Mouse (Mus musculus): ENCODE measurements around the gene Cyp2t4.
A peak's percentile ranks its signal among the peaks of the same experiment; 100 is the strongest.

Gene Cyp2t4

GRCm38 (mm10) chr7:27182498-27182897 is 29.0 kb downstream of the Cyp2t4 start:
- DNase-seq (ENCODE audit: low read depth, low spot score), result no peak

GRCm38 (mm10) chr7:27184964-27185363 is 31.4 kb downstream of the Cyp2t4 start:
- peak; percentile 85 for DNase-seq (ENCODE audit: low read depth, low spot score)

GRCm38 (mm10) chr7:27185986-27186385 is 32.5 kb downstream of the Cyp2t4 start:
- no peak for DNase-seq (ENCODE audit: low read depth, low spot score)

DNA sequence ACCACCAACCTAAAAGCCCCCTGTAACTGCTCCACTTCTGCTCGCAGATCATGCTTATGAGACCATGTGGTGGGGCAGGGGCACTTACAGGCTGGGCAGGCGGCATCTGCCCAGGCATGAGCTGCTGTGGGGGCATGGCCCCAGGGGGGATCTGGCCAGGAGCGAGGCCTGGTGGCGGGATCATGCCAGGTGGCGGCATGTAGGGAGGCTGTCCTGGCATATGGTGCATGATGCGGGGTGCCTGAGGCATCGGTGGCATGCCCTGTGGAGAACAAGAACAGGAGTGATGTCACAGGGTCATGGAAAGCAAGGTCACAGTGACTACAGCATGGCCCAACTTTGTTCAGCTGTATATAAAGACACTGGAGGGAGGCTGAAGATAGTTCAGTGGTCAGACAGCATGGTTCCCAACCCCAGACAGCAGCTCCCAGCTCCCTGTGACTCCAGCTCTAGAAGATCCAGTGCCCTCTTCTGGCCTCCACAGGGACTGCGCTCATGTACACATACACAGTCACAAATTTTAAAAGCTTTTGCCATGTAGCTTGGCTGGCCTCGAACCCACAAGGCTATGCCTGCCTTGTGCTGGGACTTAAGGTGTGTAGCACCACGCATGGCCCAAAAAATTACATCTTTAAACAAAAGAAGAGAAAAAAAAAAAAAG is 35.9 kb downstream of the Cyp2t4 start:
- DNase-seq (ENCODE audit: low read depth, low spot score), result peak; percentile 86

DNA sequence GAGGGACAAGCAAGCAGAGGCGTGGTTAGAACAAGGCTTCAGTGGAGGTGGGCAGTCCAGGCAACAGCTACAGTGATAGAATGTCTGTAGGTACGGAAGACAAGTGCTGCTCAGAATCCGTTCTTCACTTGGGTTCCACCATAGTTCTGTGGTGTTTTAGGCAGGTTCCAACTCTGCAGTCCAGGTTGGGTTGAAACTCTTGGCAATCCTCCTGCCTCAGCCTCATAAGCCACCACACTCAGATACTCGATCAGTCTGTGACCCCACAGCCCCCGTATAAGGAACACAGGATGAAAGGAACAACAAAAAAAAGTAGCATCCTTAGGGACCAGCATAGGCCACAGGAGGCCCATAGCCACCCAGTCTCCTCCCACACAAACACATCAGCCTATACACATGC is 38.9 kb downstream of the Cyp2t4 start:
- no peak for DNase-seq (ENCODE audit: low read depth, low spot score)

GRCm38 (mm10) chr7:27193731-27194130 is 40.2 kb downstream of the Cyp2t4 start:
- no peak for DNase-seq (ENCODE audit: low read depth, low spot score)

- peak; percentile 100 for DNase-seq (ENCODE audit: low read depth, low spot score)
These were observed 42.4 kb downstream of the Cyp2t4 start, which contains the start of the genes BC024978 and Snrpa for GRCm38 (mm10) chr7:27195681-27196611. TSS of gene BC024978 (plus strand) at chr7:27195781. TSS of gene Snrpa (minus strand) at chr7:27196271.

- DNase-seq (ENCODE audit: low read depth, low spot score), result peak; percentile 41
These were observed 43.6 kb downstream of the Cyp2t4 start for GRCm38 (mm10) chr7:27197136-27197535.

DNA sequence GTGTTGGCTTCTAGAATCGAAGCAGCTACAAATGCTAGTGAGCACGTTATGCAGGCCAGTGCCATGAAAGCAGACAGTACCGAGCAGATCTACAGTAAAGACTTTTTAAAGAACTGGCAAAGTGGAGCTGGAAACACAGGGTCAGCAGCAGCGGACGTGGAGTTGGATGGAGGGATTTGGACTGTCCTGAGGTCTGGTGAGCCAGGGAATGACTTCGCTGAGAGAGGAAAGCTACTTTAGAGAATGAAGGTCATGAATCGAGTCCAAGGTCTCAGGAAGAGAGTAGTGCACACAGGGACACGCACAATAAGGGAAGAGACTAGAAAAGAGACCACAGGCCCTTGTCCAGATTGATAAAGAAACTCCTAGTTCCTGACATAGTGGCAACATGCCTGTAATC is 44.1 kb downstream of the Cyp2t4 start:
- no peak for DNase-seq (ENCODE audit: low read depth, low spot score)

- no peak for DNase-seq (ENCODE audit: low read depth, low spot score)
These were observed 44.8 kb downstream of the Cyp2t4 start for GRCm38 (mm10) chr7:27198355-27198754.

- DNase-seq (ENCODE audit: low read depth, low spot score), result peak; percentile 92
These were observed 45.3 kb downstream of the Cyp2t4 start for GRCm38 (mm10) chr7:27198779-27199178.

- DNase-seq (ENCODE audit: low read depth, low spot score), result no peak
These were observed 50.4 kb downstream of the Cyp2t4 start for GRCm38 (mm10) chr7:27203730-27204449.

Data from ZHBTc4 (cell line).